In the genomic region with DNA sequence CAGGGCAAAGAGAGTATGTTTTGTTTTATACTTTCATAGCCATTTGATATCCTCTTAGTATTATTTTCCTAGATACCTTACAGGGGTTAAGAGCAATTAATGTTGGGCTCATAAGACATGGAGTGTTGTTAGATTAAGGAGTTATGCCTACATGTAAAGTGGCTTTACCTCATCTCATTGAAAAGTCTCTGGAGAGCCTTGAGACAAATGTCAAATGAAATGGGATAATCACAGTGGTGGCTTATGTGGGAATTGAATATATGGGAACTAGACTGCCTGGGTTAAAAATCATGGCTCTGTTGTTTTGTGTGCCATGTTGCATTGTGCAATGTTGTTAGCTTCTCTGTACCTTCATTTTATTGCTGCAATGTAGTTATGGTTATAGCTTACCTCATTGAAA, we compare ENCODE assay signal across 19 mouse cellular contexts.
DNase-seq lines count a peak whose midpoint lies in the region; ATAC-seq lines count a peak whose summit lies in the region.
"Had no signal": no experiment of that assay in that cellular context is flagged by ENCODE, and none has a peak within 500 bp of the region (broad histone marks: within the 10 kb centered on the region; RNA-seq: fewer than 3 reads in every experiment).

No protein-coding gene starts in this region.

- H3K27me3 ChIP-seq in forebrain, embryonic 14.5 days (replicated peaks; ENCODE audit: control insufficient read depth, insufficient read depth, low read length) = no peaks in the 10 kb centered on the region
- H3K27me3 ChIP-seq in forebrain, embryonic 15.5 days = no peaks in the 10 kb centered on the region
- H3K27me3 ChIP-seq in neural tube, embryonic 11.5 days (ENCODE audit: control insufficient read depth, insufficient read depth, low read length) = no peaks in the 10 kb centered on the region
- no peaks in the 10 kb centered on the region for H3K27me3 ChIP-seq in hindbrain, embryonic 14.5 days (ENCODE audit: control insufficient read depth, insufficient read depth, low read length)
- H3K27me3 ChIP-seq: embryonic facial prominence, embryonic 12.5 days; kidney, embryonic 15.5 days; liver, embryonic 12.5 days; Patski had no signal

- no peak overlapping the region for H3K4me2 ChIP-seq in forebrain, embryonic 14.5 days (ENCODE audit: low read length)
- H3K4me2 ChIP-seq in forebrain, embryonic 15.5 days (replicated peaks) = no peak overlapping the region
- H3K4me2 ChIP-seq in neural tube, embryonic 11.5 days (ENCODE audit: low read depth) = no peak overlapping the region
- no peak overlapping the region for H3K4me2 ChIP-seq in hindbrain, embryonic 14.5 days (replicated peaks)
- H3K4me2 ChIP-seq: embryonic facial prominence, embryonic 12.5 days; heart, embryonic 11.5 days; kidney, embryonic 15.5 days; liver, embryonic 12.5 days had no signal

- no peak for DNase-seq in forebrain, embryonic 14.5 days (ENCODE audit: low spot score)
- DNase-seq in neural tube, embryonic 11.5 days (ENCODE audit: low spot score) = no peak
- no peak for DNase-seq in neural tube, embryonic 10.5 days (ENCODE audit: extremely low spot score, low spot score)
- no peak for DNase-seq in hindbrain, embryonic 14.5 days (ENCODE audit: low spot score)
- DNase-seq in right cerebral cortex, postnatal 36 days (ENCODE audit: low spot score in 2 of 2) = no peak
- DNase-seq in layer of hippocampus, postnatal 25 days (ENCODE audit: extremely low spot score in 1 of 2, low spot score in 1 of 2) = no peak
- DNase-seq: gastrocnemius, postnatal 25 days; kidney, adult 11 months; kidney, postnatal 25 days; thymus, postnatal 4 days had no signal

- no peak for ATAC-seq in forebrain, embryonic 14.5 days
- ATAC-seq in forebrain, embryonic 15.5 days (replicated peaks) = no peak
- peak; percentile 26; the same call in 1 of the 2 replicates for ATAC-seq in neural tube, embryonic 11.5 days (ENCODE audit: insufficient read depth, low FRiP score, low TSS enrichment)
- no peak for ATAC-seq in hindbrain, embryonic 14.5 days (ENCODE audit: low FRiP score)
- ATAC-seq: inflammation-experienced regulatory T-cells, adult 6 months; liver, embryonic 12.5 days; liver, postnatal 0 days; Patski had no signal

- no peaks in the 10 kb centered on the region for H3K36me3 ChIP-seq in forebrain, embryonic 14.5 days (ENCODE audit: control insufficient read depth, insufficient read depth, low read length)
- no peaks in the 10 kb centered on the region for H3K36me3 ChIP-seq in forebrain, embryonic 15.5 days
- H3K36me3 ChIP-seq in neural tube, embryonic 11.5 days (ENCODE audit: control insufficient read depth, insufficient read depth, low read length) = no peaks in the 10 kb centered on the region
- H3K36me3 ChIP-seq in hindbrain, embryonic 14.5 days (replicated peaks; ENCODE audit: control insufficient read depth, insufficient read depth) = no peaks in the 10 kb centered on the region
- H3K36me3 ChIP-seq: embryonic facial prominence, embryonic 12.5 days; kidney, embryonic 15.5 days; liver, embryonic 12.5 days had no signal

- H3K9me3 ChIP-seq in forebrain, embryonic 14.5 days (replicated peaks; ENCODE audit: control insufficient read depth, low read length) = no peaks in the 10 kb centered on the region
- no peaks in the 10 kb centered on the region for H3K9me3 ChIP-seq in forebrain, embryonic 15.5 days
- H3K9me3 ChIP-seq in neural tube, embryonic 11.5 days (ENCODE audit: control insufficient read depth, low read length) = no peaks in the 10 kb centered on the region
- H3K9me3 ChIP-seq in hindbrain, embryonic 14.5 days (ENCODE audit: control insufficient read depth, low read length) = no peaks in the 10 kb centered on the region
- H3K9me3 ChIP-seq: embryonic facial prominence, embryonic 12.5 days; kidney, embryonic 15.5 days; liver, embryonic 12.5 days had no signal

- H3K9ac ChIP-seq in forebrain, embryonic 14.5 days (ENCODE audit: low read length) = no peak overlapping the region
- no peak overlapping the region for H3K9ac ChIP-seq in forebrain, embryonic 15.5 days (replicated peaks)
- no peak overlapping the region for H3K9ac ChIP-seq in neural tube, embryonic 11.5 days (ENCODE audit: low read length)
- H3K9ac ChIP-seq in hindbrain, embryonic 14.5 days = no peak overlapping the region
- H3K9ac ChIP-seq: embryonic facial prominence, embryonic 12.5 days; kidney, embryonic 15.5 days; liver, embryonic 12.5 days; liver, postnatal 0 days had no signal

- H3K4me3 ChIP-seq in forebrain, embryonic 14.5 days (ENCODE audit: low read depth, low read length) = no peak overlapping the region
- no peak overlapping the region for H3K4me3 ChIP-seq in forebrain, embryonic 15.5 days
- H3K4me3 ChIP-seq in neural tube, embryonic 11.5 days (ENCODE audit: low read depth, low read length) = no peak overlapping the region
- no peak overlapping the region for H3K4me3 ChIP-seq in hindbrain, embryonic 14.5 days (replicated peaks; ENCODE audit: low read length)
- H3K4me3 ChIP-seq: embryonic facial prominence, embryonic 12.5 days; kidney, embryonic 15.5 days; liver, embryonic 12.5 days; myocyte had no signal

- H3K27ac ChIP-seq in forebrain, embryonic 14.5 days (ENCODE audit: low read depth, low read length) = peak overlapping the region; percentile 39; the same call in 1 of the 2 replicates
- no peak overlapping the region for H3K27ac ChIP-seq in forebrain, embryonic 15.5 days (replicated peaks)
- H3K27ac ChIP-seq in neural tube, embryonic 11.5 days (ENCODE audit: low read depth, low read length) = 0 out of 2 replicates have a peak overlapping the region, but pooled peaks have one; percentile 27
- peak overlapping the region; percentile 56 for H3K27ac ChIP-seq in hindbrain, embryonic 14.5 days
- H3K27ac ChIP-seq: embryonic facial prominence, embryonic 12.5 days; kidney, embryonic 15.5 days; liver, embryonic 12.5 days had no signal

- 0 out of 2 replicates have a peak, but pooled peaks cover 5% of the 10 kb centered on the region for H3K4me1 ChIP-seq in forebrain, embryonic 14.5 days (ENCODE audit: control insufficient read depth, insufficient read depth, low read length)
- H3K4me1 ChIP-seq in forebrain, embryonic 15.5 days = no peaks in the 10 kb centered on the region
- no peaks in the 10 kb centered on the region for H3K4me1 ChIP-seq in neural tube, embryonic 11.5 days (ENCODE audit: control insufficient read depth, insufficient read depth, low read length)
- peaks cover 7% of the 10 kb centered on the region; the same call in 1 of the 2 replicates for H3K4me1 ChIP-seq in hindbrain, embryonic 14.5 days (replicated peaks; ENCODE audit: control insufficient read depth, insufficient read depth, low read length)
- H3K4me1 ChIP-seq: embryonic facial prominence, embryonic 12.5 days; kidney, embryonic 15.5 days; liver, embryonic 12.5 days had no signal
